Mouse (Mus musculus) liver, embryonic 16.5 days (tissue): ENCODE data around the gene Btbd9. TPM values are rescaled to one million over a fixed set of nuclear protein-coding genes. Genes with fewer than 3 reads are reported as not detected.

Source experiments
- ATAC-seq: fragments of 200-750 bp; cut with Nextera tagmentation; 2 replicates; pipeline ENCODE4 v1.8.0; 2017; ENCODE audit warnings: low read depth, mild to moderate bottlenecking, moderate number of reproducible peaks, moderate library complexity
- H3K27ac ChIP-seq: fragments of 300-500 bp; sonication (generic); 2 replicates; pipeline ENCODE4 v1.5.1; 2014; ENCODE audit warnings: mild to moderate bottlenecking, low read length
- H3K27me3 ChIP-seq: fragments of 300-500 bp; sonication (generic); 2 replicates; pipeline ENCODE4 v1.6.1; 2014; ENCODE audit warnings: low read depth, low read length, mixed read lengths; ENCODE audit not compliant: control insufficient read depth, insufficient read depth
- H3K36me3 ChIP-seq: fragments of 300-500 bp; sonication (generic); 2 replicates; pipeline ENCODE4 v1.6.1; 2014; ENCODE audit warnings: mild to moderate bottlenecking; ENCODE audit not compliant: control insufficient read depth, insufficient read depth
- H3K4me1 ChIP-seq: fragments of 300-500 bp; sonication (generic); 2 replicates; pipeline ENCODE4 v1.6.1; 2014; ENCODE audit warnings: low read depth, low read length, mixed read lengths; ENCODE audit not compliant: control insufficient read depth
- H3K4me2 ChIP-seq: fragments of 300-500 bp; sonication (generic); 2 replicates; pipeline ENCODE4 v1.6.1; 2014; ENCODE audit warnings: low read depth, low read length, mixed read lengths
- H3K4me3 ChIP-seq: fragments of 300-500 bp; sonication (generic); 2 replicates; pipeline ENCODE4 v1.5.1; 2014; ENCODE audit warnings: low read depth, mild to moderate bottlenecking, low read length
- H3K9ac ChIP-seq: fragments of 300-500 bp; sonication (generic); 2 replicates; pipeline ENCODE4 v1.6.1; 2014; ENCODE audit warnings: low read depth, low read length
- H3K9me3 ChIP-seq: fragments of 300-500 bp; sonication (generic); replicated peaks from 2 replicates; pipeline ENCODE4 v1.6.1; 2016; ENCODE audit warnings: low read length; ENCODE audit not compliant: control insufficient read depth
- WGBS: fragments of 180-500 bp; shearing (Covaris S2); extraction: QIAGEN DNeasy Blood & Tissue Kit; methylation state at CpG from one replicate; pipeline ENCODE4 v1.1.7; 2014; ENCODE audit not compliant: insufficient replicate concordance; 5-methylcytosine and 5-hydroxymethylcytosine counted together
- polyA plus RNA-seq: library from polyadenylated mRNA; unstranded; fragments of >200 nt; fragmentation: Nextera tagmentation; extraction: Ambion mirVana; gene quantifications from 2 replicates; pipeline ENCODE4 v1.2.1, GENCODE M21; 2015

Btbd9 gene
- polyA plus RNA-seq, 1 experiment from 2014 or later = 13.2 TPM

- no peak overlapping the region for H3K4me2 ChIP-seq
- H3K36me3 ChIP-seq = no peaks in the 10 kb centered on the region
- H3K4me3 ChIP-seq = no peak overlapping the region
- H3K9ac ChIP-seq = no peak overlapping the region
- H3K27ac ChIP-seq = no peak overlapping the region
- 76% methylated on average over 10 of the region's 10 CpGs for WGBS
- ATAC-seq = no peak
- H3K4me1 ChIP-seq = no peaks in the 10 kb centered on the region
- no peaks in the 10 kb centered on the region for H3K27me3 ChIP-seq
- H3K9me3 ChIP-seq = no peaks in the 10 kb centered on the region
Observed at GRCm38 (mm10) chr17:30432094-30432493, 144.2 kb downstream of the Btbd9 start.

DNA sequence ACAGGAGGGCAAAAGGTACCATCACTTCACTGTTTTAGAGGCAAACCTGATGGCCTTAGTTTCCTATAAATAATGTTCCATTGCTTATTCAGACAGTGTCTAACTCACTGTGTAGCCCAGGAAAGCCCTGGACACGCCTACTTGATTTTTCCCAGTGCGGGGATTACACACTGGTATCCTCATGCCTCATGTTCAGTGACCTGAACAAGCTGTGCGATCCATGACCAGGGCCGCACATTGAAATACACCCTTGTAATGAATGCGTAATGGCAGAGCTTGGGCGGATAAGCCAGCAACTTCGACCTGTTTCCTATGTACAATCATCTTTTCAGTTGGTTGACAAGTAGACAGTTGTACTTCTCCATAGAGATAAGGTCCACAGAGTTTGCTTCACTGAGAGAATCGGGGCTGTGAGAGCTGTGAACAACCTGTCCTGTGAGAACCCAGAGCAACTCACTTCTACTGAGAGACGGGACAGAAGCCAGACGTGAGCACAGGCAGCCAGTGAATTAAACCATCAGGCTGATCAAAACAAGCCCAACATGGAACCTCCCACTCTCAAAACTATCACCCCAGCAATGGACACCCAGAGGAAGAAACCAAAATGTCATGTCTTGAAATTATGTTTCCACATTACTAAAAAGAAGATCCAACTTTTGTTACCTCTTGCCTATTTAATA lies 145.2 kb downstream of the Btbd9 start:
- H3K27me3 ChIP-seq = no peaks in the 10 kb centered on the region
- H3K9me3 ChIP-seq = no peaks in the 10 kb centered on the region
- H3K4me2 ChIP-seq = no peak overlapping the region
- H3K27ac ChIP-seq = no peak overlapping the region
- no peaks in the 10 kb centered on the region for H3K4me1 ChIP-seq
- no peak overlapping the region for H3K9ac ChIP-seq
- WGBS = 70% methylated on average over 10 of the region's 10 CpGs
- H3K36me3 ChIP-seq = no peaks in the 10 kb centered on the region
- H3K4me3 ChIP-seq = no peak overlapping the region
- no peak for ATAC-seq

- Histone ChIP-seq H3K36me3 (no peaks in the 10 kb centered on the region), H3K9ac (no peak overlapping the region), H3K9me3 (no peaks in the 10 kb centered on the region), H3K4me2 (no peak overlapping the region), H3K27ac (no peak overlapping the region), H3K27me3 (no peaks in the 10 kb centered on the region), H3K4me3 (no peak overlapping the region), H3K4me1 (no peaks in the 10 kb centered on the region)
- ATAC-seq = no peak
- WGBS = 79% methylated on average over 9 of the region's 9 CpGs
Observed at GRCm38 (mm10) chr17:30428661-30429060, 147.6 kb downstream of the Btbd9 start.

- Histone ChIP-seq H3K4me1 (no peaks in the 10 kb centered on the region), H3K9ac (no peak overlapping the region), H3K27me3 (no peaks in the 10 kb centered on the region), H3K36me3 (no peaks in the 10 kb centered on the region), H3K27ac (no peak overlapping the region), H3K9me3 (no peaks in the 10 kb centered on the region), H3K4me2 (no peak overlapping the region), H3K4me3 (no peak overlapping the region)
- 54% methylated on average over 4 of the region's 4 CpGs for WGBS
- no peak for ATAC-seq
Observed at GRCm38 (mm10) chr17:30423256-30423852, 152.9 kb downstream of the Btbd9 start.

GRCm38 (mm10) chr17:30422278-30422677 lies 154.0 kb downstream of the Btbd9 start:
- Histone ChIP-seq H3K36me3 (no peaks in the 10 kb centered on the region), H3K27me3 (no peaks in the 10 kb centered on the region), H3K4me2 (no peak overlapping the region), H3K9ac (no peak overlapping the region), H3K9me3 (no peaks in the 10 kb centered on the region), H3K4me3 (no peak overlapping the region), H3K4me1 (no peaks in the 10 kb centered on the region), H3K27ac (no peak overlapping the region)
- 31% methylated on average over 1 of the region's 1 CpGs for WGBS
- ATAC-seq = no peak

DNA sequence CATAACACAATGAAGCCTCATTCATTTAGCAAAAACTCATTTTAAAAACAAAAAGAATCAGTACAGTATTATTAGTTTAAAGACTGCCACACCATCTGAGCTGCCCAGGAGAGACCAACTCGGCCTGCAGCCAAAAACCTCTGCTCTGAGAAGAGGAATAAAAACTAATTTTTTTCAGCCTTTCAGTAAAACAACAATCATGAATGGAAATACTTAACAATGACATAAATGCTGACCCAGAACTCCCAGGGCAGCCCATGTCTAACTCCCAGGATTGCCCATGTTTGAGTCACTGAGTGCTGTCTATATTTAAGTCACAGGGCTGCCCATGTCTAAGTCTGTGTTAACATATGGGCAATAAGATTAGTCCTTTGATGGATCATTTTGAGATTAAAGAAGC lies 155.0 kb downstream of the Btbd9 start:
- WGBS = 57% methylated on average over 1 of the region's 1 CpGs
- H3K27me3 ChIP-seq = no peaks in the 10 kb centered on the region
- H3K9me3 ChIP-seq = no peaks in the 10 kb centered on the region
- no peak overlapping the region for H3K27ac ChIP-seq
- H3K36me3 ChIP-seq = no peaks in the 10 kb centered on the region
- no peak overlapping the region for H3K9ac ChIP-seq
- no peaks in the 10 kb centered on the region for H3K4me1 ChIP-seq
- ATAC-seq = no peak
- H3K4me3 ChIP-seq = no peak overlapping the region
- H3K4me2 ChIP-seq = no peak overlapping the region

DNA sequence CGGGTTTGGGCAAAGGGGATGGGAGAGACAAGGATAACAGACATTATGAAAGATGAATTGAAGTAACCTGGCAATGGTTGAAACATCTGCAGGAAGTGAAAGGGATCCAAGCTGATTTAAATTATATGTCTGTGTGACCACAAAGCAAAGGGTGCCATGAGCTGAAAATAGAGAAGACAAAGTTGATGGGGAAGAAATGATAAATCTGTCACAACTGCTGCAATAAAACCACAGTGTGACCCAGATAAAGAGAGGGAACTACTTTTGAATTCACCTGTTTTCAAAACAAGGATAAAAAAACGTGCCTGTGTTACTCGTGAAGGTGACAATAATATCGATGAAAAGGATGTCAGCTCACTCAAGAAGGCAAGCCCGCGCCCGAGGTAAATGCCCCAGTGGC lies 156.8 kb downstream of the Btbd9 start:
- no peaks in the 10 kb centered on the region for H3K36me3 ChIP-seq

GRCm38 (mm10) chr17:30418510-30418909 lies 157.8 kb downstream of the Btbd9 start:
- no peak overlapping the region for H3K9ac ChIP-seq
- H3K27me3 ChIP-seq = no peaks in the 10 kb centered on the region
- no peaks in the 10 kb centered on the region for H3K9me3 ChIP-seq
- H3K4me1 ChIP-seq = no peaks in the 10 kb centered on the region
- H3K27ac ChIP-seq = no peak overlapping the region
- no peak overlapping the region for H3K4me3 ChIP-seq
- H3K36me3 ChIP-seq = no peaks in the 10 kb centered on the region
- ATAC-seq = no peak
- H3K4me2 ChIP-seq = no peak overlapping the region
- 26% methylated on average over 4 of the region's 4 CpGs for WGBS

More for the DNA sequence above, 156.8 kb downstream of the Btbd9 start:
- no peaks in the 10 kb centered on the region for H3K4me1 ChIP-seq
- ATAC-seq = no peak
- H3K9ac ChIP-seq = no peak overlapping the region
- H3K27me3 ChIP-seq = no peaks in the 10 kb centered on the region
- no peak overlapping the region for H3K4me2 ChIP-seq
- WGBS = 55% methylated on average over 7 of the region's 7 CpGs
- H3K27ac ChIP-seq = no peak overlapping the region
- no peaks in the 10 kb centered on the region for H3K9me3 ChIP-seq
- no peak overlapping the region for H3K4me3 ChIP-seq

DNA sequence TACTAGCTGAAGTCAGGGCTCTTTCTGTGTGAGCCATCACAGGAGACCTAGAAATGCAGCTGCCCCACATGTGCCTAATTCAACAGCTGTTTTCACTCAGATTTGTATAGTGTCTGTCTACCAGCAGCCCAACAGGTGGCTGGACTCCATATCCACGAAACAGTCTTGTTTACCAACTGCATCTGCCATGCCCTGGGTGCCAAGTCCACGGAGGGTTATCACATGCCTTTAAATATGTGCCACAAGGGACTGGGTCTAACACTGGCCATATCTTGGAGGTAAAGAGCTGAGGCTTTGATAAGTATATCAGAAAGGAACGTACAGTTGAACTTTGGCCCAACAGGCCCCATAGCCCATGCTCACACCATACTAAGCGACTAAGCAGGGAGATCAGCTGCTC lies 159.2 kb downstream of the Btbd9 start:
- no peak for ATAC-seq
- Histone ChIP-seq H3K4me3 (no peak overlapping the region), H3K4me2 (no peak overlapping the region), H3K9ac (no peak overlapping the region), H3K27me3 (no peaks in the 10 kb centered on the region), H3K36me3 (no peaks in the 10 kb centered on the region), H3K9me3 (no peaks in the 10 kb centered on the region), H3K4me1 (no peaks in the 10 kb centered on the region), H3K27ac (no peak overlapping the region)
- WGBS = 47% methylated on average over 4 of the region's 4 CpGs
